Mouse (Mus musculus): ENCODE data around the gene Gm20715. TPM values are rescaled to one million over a fixed set of nuclear protein-coding genes. Genes with fewer than 3 reads are reported as not detected.
"Not testable (repeated sequence)": the region's sequence is repeated elsewhere in the genome, so short reads cannot be mapped to it uniquely, and the experiment has no call there.

Gm20715 gene
- under 1 TPM; 0.15 to 0.23 TPM for total RNA-seq (2021)

DNA sequence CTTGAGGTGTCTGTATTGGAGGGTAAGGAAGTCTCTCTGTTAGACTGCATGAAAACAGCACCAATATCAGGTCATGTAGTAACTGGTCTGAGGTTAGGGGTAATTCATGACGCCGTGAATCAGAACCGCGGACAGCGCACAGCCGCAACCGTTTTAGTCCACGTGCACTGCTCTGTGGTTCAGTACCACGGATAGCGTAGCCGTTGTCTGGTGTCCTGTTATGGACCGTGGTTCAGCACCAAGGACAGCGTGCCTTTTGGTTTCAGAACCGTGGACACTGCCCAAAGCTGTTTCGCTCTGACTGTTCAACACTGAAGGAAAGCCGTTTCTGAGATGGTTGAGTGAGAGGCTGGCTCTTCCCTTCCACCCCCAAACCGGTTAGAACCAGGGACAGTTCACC lies at the start of gene Gm20715:
Gm20715 (plus strand) TSS at position 235 of the 400 bp plus-strand sequence.
- DNase-seq (ENCODE audit: extremely low spot score in 1 of 2, low spot score in 1 of 2) = peak; percentile 51 to 79

DNA sequence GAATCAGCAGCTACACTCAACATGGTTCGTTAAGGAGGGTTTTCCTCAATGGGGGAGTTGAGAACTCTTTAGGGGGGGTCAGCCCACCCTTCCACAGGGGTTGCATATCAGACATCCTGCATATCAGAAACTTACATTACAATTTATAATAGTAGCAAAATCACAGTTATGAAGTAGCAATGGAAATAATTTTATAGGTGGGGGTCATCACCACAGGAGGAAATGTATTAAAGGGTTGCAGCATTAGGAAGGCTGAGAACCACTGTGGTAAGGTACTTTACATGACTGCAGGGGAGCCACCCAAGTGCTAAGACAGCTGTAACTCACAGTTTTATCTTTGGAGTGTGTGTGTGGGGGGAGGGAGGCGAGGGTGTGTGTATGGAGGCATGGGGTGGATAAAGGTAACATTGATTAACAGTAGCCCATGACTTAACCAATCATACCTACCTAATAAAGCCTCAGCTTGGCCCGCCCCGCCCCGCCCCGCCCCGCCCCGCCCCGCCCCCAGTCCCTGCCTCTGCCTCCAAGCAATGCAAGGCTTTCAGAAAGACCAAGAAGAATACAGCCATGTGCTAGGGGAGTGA lies 49.5 kb upstream of the Gm20715 start:
- DNase-seq (ENCODE audit: extremely low spot score in 1 of 2, low spot score in 1 of 2) = no peak

DNA sequence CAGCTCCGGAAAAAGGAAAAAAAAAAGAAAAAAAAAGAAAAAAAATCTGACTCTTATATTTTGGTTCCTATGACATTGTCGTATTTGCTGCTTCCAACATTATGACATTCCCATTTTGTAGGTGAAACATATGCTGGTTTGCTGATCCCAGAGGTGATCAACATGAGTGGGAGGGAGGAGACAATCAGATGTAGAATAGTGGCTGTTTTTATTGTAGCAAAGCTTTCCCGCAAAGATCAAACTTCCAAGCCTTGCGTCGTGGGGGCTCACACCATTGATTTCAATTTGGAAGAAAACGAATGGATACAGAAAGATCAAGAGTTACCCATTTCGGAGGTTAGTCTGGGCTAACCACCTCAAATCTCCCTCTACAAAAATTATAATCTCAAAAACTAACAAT lies 48.3 kb upstream of the Gm20715 start:
- DNase-seq (ENCODE audit: extremely low spot score in 1 of 2, low spot score in 1 of 2) = no peak

DNA sequence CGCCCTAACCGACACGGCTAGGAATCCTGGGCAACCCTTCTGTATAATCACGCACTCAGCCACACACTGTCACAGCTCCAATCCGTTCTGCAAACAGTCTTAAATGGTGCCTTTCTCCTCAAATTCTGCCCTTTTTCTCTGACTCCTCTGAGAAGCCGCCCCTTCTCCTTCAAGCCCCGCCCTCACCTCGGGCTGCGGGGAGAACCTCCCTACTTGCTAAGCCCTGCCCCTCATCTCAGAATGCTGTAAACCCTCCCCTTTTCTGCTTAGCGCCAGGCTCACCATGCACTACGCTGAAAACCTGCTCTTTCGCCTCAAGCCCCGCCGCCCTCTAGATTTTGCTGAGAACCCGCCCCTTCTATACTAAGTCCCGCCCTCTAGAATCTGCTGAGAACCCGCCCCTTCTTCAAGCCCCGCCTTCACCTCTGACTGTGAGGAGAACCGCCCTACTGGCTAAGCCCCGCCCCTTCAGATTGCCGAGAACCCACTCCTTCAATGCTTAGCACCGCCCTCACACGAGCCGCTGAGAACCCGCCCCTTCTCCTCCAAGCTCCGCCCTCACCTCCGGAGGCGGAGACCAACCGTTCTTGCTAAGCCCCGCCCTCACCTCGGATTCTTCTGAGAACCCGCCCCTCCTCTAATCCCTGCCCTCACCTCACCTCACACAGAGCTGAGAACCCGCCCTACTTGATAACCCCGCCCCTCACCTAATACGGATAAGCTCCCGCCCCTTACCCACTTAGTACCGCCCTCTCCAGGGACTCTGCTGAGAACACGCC lies 47.6 kb upstream of the Gm20715 start:
- peak; percentile 84 to 88 for DNase-seq (ENCODE audit: extremely low spot score in 1 of 2, low spot score in 1 of 2)

DNA sequence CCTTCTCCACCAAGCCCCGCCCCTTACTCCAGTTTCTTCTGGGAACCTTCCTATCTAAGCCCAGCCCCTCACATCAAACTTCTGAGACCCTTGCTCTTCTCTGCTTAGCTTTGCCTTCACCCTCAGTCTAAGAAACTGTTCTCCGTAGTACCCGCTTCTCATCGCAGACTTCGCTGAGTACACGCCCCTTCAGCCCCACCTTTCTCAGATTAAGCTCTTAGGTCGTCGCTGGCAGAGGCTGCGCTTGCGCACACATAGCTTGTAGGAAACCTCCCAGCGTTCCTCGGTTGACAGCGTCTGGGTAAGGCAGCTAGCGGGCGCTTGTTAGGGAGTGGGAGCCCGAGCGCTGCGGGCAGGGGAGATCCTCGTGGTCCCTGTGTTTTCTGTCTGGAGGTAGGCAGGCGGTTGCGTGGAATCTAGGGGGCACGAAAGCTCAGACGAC lies 47.0 kb upstream of the Gm20715 start, which contains the start of gene Zfp78:
Zfp78 (plus strand) TSS at position 234 of the 442 bp plus-strand sequence.
- DNase-seq (ENCODE audit: extremely low spot score in 1 of 2, low spot score in 1 of 2) = peak; percentile 69 to 76

DNA sequence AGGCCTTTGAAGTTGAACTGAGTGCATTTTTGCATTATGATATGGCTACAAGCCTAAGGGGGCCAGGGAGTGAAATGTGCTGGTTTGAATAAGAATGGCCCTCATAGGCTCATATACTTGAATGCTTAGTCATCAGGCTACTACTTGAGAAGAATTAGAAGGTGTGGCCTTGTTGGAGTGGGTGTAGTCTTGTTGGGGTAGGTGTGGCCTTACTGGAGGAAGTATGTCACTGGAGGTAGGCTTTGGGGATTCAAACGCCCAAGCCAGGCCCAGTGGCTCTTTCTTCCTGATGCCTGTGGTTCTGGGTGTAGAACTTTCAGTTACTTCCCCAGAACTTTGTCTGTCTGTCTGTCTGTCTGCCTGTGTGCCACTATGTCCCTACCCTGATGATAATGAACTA lies 45.3 kb upstream of the Gm20715 start:
- no peak for DNase-seq (ENCODE audit: extremely low spot score in 1 of 2, low spot score in 1 of 2)

DNA sequence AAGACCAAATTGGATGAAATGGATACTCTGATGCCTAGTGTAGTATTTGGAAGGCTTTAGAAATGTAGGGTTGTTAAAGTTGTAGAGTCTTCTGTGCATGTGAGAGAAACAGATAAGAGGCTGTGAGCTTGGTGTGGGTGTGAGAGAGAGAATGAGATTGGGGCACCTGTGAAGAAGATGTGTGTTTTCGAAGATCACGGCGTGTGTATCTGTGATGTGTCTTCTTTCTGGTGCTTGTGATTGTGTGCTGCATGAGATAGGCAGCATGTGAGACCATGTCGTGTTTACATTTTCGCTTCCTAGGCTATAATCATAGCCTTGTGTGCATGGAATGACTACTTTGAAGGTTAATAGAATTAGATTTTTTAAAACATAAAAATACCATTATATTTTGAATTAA lies 42.9 kb upstream of the Gm20715 start:
- no peak for DNase-seq (ENCODE audit: extremely low spot score in 1 of 2, low spot score in 1 of 2)

DNA sequence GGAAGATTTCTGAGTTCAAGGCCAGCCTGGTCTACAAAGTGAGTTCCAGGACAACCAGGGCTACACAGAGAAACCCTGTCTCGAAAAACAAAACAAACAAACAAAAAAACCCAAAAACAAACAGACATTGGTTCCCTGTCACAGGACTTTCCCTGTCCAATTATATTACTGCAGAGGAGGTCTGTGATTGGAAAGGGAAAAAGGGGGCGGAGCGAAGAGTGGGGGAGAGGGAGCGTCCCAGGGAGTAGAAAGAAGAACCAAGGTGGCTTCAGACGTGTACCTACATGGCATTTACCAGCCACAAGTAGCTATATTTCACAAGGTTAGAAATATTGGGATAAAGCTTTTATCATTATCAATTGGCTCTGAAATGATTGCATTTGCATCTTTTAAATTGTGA lies 41.9 kb upstream of the Gm20715 start:
- not testable (repeated sequence) for DNase-seq (ENCODE audit: extremely low spot score in 1 of 2, low spot score in 1 of 2)

DNA sequence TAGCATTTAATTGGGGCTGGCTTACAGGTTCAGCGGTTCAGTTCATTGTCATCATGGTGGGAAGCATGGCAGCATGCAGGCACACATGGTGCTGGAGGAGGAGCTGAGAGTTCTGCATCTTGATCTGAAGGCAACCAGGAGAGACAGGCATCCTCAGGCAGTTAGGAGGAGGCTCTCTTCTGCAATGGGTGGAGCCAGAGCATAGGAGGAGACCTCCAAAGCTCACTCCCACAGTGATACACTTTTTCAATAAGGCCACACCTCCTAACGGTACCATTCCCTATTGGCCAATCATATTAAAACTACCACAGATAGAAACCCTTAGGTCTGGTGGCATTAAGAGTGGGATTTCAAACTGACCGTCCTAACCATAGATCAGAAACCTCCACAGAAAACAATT lies 40.6 kb upstream of the Gm20715 start:
- DNase-seq (ENCODE audit: extremely low spot score in 1 of 2, low spot score in 1 of 2) = no peak

DNA sequence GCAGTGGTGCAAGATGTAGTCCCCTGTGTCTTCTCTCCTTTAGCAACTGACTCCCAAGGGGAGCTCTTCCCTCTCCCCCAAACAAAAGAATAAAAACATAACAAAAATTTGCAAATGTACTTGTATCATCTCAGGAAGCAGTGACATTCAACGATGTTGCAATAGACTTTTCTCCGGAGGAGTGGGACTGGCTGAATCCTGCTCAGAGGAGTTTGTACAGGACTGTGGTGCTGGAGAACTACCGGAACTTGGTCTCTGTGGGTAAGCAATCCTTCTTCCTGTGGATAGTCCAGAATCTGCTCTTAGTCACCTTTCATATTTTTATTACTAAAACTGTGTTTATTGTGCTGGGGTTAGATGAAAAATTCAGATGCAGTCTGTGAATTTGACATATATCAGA lies 37.1 kb upstream of the Gm20715 start:
- no peak for DNase-seq (ENCODE audit: extremely low spot score in 1 of 2, low spot score in 1 of 2)

DNA sequence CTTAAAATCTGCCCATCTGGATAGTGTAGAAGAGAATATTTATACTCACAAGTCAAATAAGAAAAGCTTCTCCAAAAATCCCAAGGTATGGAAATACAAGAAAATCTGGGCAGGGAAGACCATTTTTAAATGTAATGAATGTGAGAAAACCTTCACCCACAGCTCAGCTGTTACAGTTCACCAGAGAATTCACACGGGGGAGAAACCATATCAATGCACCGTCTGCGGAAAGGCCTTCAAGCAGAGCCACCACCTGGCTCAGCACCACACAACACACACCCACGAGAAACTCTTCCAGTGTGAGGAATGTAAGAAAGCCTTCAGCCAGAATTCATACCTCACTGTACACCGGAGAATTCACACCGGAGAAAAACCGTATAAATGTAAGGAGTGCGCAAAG lies 31.6 kb upstream of the Gm20715 start:
- no peak for DNase-seq (ENCODE audit: extremely low spot score in 1 of 2, low spot score in 1 of 2)

DNA sequence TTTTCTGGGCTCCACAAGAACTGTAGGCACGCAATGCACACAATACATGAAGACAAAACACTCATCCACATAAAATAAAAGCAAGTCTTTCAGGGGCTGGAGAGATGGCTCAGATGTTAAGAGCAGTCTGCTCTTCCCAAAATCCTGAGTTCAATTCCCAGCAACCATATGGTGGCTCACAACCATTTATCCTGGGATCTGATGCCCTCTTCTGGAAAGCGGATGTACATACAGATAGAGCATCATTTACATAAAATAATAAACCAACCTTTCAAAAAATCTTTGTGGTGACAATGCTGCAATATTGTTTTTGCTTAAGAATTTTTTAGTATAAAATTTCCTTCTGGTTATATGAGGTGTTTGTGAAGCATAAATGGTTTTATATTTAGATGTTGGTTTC lies 28.6 kb upstream of the Gm20715 start:
- no peak for DNase-seq (ENCODE audit: extremely low spot score in 1 of 2, low spot score in 1 of 2)

DNA sequence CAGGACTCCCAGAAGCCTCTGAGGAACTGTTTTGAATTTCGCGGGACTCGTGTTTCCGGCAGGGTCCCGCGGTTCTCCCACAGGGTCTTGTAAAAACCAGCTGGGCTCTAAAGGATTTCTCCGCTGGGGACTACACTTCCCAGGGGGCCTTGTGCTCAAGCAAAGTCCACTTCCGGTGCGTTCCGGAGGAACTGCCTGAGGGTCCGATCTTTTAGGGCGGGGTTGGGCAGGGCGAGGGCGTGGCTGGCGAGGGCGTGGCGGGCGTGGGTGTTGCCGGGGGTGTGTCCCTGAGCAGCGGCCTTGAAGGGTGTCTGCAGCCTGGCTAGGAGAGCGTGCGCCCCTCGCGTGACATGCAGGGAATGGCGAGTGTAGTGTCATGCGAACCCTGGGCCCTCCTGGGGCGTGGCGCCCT lies 27.0 kb upstream of the Gm20715 start, which contains the start of gene Zfp28:
Zfp28 (plus strand) TSS at position 252 of the 412 bp plus-strand sequence.
- DNase-seq (ENCODE audit: extremely low spot score in 1 of 2, low spot score in 1 of 2) = peak; percentile 82

DNA sequence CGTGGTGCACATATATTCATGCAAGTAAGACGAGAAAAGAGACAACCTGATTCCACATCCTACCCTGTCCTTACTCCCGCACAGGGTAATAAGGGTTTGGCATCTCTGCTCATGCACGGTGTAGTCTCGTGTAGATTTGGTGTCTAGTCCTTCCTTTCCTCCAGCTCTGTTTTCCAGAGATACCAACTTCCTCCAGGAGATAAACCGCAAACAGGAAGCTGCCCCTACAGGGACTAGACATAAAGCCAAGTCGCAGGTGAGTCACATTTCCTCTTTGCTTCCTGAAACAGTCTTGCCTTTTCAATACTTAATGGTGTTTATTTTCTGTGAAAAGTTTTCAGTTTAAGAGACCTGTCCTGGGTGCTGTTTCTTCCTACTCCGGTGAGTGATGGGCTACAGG lies 26.1 kb upstream of the Gm20715 start:
- no peak for DNase-seq (ENCODE audit: extremely low spot score in 1 of 2, low spot score in 1 of 2)

DNA sequence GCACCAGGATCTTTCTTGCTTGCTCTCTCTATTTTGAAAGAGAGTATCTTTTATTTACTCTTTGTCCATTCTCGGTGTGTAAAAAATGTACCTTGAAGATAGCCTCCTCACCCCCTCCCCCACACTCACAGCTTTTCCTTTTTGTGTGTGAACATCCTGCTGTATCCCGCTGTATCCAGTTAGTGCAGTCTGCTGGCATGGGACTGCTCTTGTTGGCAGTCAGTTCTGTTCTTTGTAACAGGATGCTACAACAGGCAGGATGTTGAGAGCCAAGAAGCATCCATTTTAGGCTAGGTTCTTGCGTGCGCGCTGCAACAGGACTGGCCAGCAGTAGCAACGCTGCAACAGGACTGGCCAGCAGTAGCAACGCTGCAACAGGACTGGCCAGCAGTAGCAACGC lies 23.1 kb upstream of the Gm20715 start:
- DNase-seq (ENCODE audit: extremely low spot score in 1 of 2, low spot score in 1 of 2) = no peak

DNA sequence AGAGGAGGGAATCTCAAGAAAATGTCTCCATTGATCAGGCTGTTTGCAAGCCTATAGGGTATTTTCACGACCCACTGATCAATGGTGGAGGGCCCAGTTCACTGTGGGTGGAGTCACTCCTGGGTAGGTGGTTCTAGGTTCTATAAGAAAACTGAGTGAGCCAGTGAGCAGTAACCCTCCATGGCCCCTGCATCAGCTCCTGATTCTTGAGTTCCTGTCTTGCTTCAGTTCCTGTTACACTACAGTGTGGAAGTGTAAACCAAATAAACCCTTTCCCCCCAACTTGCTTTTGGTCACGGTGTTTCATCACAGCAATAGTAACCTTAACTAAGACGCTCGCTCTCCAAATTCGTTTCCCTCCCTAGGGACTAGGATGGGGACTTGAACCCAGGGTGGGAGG lies 21.1 kb upstream of the Gm20715 start:
- DNase-seq (ENCODE audit: extremely low spot score in 1 of 2, low spot score in 1 of 2) = no peak

DNA sequence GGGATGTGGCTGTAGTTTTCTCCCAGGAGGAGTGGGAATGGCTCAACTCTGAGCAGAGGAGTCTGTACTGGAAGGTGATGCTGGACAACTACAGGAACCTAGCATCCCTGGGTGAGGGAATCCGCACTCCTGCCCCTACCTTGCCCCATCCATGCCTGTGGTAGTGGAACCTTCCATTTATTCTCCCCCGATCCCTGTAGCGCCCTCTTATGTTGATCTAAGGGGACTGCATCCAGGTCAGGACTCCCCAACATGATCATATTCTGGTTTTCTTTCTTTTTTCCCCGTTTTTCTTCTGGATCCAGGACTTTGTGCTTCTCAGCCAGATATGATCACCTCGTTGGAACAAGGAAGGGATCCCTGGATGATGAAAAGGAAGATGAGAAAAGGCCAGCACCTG lies 20.6 kb upstream of the Gm20715 start:
- DNase-seq (ENCODE audit: extremely low spot score in 1 of 2, low spot score in 1 of 2) = no peak

DNA sequence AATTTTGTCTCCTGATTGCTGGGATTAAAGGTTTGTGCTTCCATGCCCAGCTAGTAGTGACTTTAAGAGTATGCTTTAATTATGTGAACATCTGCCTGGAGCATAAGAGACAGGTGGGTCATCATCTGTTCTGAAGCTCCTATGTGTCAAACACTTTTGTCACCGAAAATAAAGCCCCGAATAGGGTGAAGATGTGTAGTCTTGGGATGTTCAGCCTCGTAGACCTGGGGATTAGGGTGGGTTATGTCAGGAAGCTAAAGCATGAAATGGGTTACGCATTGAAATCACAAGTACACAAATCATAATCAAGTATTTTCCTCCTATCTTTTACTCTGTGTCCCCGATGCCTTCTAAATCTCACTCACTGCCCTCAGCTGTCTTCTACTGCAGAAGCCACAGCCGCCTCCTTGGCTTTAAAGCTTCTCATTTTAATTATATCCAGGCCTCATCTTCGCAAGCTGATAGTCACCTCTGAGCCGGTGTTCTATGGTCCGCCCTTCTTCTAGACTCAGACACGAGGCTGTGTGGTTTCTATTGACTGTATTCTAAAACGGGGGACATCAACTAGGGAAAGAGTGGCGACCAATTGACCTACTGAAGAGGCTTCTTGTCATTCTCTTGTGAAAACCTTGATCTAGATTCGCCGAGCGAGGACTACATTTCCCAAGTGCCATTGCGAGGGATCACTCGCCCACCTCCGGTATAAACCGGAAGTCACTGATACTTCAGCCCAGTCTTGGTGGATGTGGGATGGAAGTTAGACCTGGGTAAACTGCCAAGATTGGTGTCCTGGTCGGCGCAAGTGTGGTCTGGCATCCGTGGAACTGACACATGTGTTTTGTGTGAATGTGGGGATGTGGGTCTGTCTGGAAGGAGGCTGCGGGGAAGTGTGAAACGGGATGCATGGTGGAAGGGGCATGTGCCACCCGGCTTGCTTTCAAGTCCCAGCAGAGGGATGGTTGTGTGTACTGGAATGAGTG lies 11.8 kb upstream of the Gm20715 start, which contains the start of gene Smim17:
Smim17 (plus strand) TSS at position 720 of the 980 bp plus-strand sequence.
- peak; percentile 55 to 58 for DNase-seq (ENCODE audit: extremely low spot score in 1 of 2, low spot score in 1 of 2)

DNA sequence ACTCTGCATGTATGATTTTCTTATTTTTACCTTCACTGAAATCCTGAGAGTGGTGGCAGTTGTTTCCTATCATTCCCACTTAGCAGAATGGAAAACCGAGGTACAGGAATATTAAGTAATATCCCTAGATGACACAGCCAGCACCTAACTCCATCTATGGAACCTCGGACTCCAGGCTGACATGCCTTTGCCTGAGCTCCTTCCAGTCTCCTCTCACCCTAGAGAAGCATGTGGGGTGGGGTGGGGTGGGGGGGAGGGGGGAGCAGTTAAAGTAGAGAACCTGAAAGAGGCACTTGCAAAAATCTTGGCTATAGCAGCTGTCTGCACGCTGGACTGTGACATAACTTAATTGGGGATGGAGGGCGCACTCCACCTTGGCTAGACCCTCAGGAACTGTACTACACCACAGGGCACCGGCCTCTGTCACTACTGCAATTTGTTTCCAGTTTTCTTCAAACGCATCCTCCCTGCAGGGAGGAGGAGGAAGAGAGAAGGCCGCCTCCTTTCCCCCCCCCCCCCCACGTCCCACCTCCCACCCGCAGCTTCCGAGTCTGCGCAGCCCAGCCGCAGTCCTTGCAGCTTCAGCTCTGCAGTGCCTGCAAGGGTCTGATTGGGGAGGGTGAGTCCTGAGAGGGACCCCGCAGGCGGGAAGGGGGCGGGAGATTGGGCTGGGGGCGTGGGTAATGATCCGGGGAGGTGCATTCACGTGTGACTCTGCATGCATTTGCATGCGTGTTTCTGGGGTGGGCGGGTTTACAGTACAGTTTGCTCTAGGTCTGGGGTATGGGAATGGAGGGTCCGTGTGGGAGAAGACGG lies 4.8 kb downstream of the Gm20715 start:
- DNase-seq (ENCODE audit: extremely low spot score in 1 of 2, low spot score in 1 of 2) = peak; percentile 36 to 45

DNA sequence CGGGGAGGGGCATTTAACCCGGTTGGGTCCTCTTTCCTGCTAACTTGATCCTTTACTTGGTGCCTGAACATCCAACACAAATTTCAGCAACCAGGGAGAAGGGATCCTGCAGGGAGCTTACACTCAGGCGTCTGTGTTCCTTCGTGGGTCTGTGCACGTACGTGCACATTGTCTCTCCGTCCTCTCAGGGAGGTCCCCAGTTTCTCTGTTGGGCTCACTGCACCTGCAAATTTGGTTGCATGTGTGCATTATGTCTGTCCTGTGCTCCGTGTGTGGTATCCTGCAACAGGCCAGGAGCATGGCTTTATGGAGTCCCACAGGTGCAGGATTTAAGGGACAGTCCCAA lies 5.3 kb downstream of the Gm20715 start:
- DNase-seq (ENCODE audit: extremely low spot score in 1 of 2, low spot score in 1 of 2) = no peak

All from layer of hippocampus, postnatal 25 days (tissue).